Mouse (Mus musculus): ENCODE data around the gene Slc37a1.

DNA sequence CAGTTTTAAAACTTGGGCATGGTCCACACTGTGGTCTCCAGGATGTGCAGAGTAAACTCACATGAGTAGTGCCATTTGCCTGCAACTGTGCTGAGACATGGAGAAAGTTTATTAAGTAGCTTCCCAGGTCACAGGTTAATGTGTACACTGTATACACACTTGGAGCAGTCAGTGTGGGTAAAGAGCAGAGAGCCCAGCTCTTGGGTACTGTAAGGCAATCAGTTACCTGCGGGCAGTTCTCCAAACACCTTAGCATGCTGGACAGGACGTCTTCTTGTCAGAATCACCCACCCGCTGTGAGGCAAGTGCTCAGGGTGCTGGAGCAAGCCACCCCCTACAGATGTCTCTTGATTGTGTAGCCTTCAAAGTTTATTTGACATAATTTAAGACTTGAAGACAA, 58.2 kb downstream of the Slc37a1 start:
- TF ChIP-seq CTCF (IDR thresholded peaks at IDR 0.05; ENCODE audit: borderline replicate concordance, control insufficient read depth, extremely low read depth, insufficient read depth, low read length, poor library complexity) (no peak), POLR2A (IDR thresholded peaks at IDR 0.05; ENCODE audit: control insufficient read depth, extremely low read depth, insufficient read depth, low read length, poor library complexity) (no peak)

Data from thymus, adult 2 months (tissue).